Mouse (Mus musculus) thymus, postnatal 0 days (tissue): ENCODE data around the gene Mrps27. TPM values are rescaled to one million over a fixed set of nuclear protein-coding genes. Genes with fewer than 3 reads are reported as not detected.

Experiments
- DNase-seq: peaks from one replicate; pipeline ENCODE4 v3.0.0-alpha.2; 2015; ENCODE audit warnings: low spot score
- polyA plus RNA-seq: library from polyadenylated mRNA; unstranded; fragments of >200 nt; fragmentation: Nextera tagmentation; extraction: Ambion mirVana; gene quantifications from 2 replicates; pipeline ENCODE4 v1.2.1, GENCODE M21; 2015

Gene Mrps27
- polyA plus RNA-seq, 1 experiment from 2014 or later = 38.5 TPM

DNA sequence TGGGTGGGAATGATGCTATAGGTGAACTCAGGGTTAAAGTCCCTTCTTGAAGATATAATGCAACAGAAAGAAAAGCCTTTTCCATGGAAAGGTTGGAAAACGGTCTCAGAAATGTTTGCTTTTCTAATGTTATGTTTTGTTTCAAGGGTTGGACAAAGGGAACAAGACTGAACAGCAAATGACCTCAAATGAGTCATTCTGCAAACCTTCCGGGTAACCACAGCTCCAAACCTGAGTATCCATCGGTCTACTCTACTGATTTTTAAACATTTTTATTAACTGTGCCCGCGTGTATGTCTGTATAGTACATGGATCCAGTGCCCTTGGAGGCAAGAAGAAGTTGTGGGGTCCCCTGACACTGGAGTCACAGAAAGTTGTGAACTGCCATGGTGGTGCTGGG, 94.8 kb downstream of the Mrps27 start:
- DNase-seq = no peak

DNA sequence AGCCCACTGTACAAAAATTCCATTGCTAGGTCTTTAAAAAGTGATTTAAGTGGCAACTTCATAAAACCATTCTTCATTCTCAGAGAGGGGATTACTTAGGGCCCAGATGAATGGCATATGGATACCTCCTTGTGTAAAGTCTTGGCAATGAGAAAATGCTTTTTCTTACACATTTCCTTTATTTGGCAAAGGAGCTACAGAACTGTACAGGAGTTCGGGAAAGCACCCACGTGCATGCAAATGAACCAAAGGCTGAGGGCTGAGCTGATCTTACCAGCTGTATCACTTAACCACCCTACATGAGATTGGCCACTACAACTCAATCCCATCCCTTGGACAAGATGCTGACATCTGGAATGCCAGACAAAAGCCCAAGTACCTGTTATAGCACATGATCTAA, 95.6 kb downstream of the Mrps27 start:
- no peak for DNase-seq

DNA sequence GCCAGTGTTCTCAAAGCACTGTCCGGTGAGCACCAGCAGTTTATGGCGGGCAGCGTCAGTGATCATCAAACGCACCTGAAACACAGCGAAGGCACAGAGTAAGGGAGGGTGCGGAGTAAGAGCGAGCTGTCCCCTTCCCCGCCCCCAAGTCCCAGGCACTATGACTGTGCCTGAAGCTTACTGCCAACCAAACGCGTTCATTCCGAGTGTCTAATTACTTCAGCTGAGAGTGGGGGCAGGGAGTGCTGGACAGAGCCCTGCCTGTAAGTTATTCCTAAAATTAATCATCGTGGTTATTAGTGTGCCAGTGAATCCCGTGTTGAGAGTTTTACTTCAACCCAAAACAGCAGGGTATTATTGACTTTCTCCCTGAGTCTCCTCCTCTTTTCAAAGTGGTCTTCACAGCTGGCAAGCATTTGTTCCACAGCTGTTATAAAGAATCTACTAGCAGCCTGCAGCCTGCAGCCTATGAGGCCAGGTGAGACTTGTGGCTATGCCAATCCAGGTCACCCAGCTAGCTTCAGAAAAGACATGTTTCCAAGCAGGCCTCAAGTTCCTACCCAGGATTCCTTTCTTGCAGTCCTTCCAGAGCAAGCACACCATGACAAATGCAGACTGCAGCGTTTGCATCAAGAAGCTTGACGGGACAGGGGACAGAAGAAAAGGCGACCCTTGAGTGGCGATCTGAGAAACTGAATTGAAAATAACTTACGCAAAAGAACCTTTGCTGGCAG, 97.3 kb downstream of the Mrps27 start:
- DNase-seq = no peak

DNA sequence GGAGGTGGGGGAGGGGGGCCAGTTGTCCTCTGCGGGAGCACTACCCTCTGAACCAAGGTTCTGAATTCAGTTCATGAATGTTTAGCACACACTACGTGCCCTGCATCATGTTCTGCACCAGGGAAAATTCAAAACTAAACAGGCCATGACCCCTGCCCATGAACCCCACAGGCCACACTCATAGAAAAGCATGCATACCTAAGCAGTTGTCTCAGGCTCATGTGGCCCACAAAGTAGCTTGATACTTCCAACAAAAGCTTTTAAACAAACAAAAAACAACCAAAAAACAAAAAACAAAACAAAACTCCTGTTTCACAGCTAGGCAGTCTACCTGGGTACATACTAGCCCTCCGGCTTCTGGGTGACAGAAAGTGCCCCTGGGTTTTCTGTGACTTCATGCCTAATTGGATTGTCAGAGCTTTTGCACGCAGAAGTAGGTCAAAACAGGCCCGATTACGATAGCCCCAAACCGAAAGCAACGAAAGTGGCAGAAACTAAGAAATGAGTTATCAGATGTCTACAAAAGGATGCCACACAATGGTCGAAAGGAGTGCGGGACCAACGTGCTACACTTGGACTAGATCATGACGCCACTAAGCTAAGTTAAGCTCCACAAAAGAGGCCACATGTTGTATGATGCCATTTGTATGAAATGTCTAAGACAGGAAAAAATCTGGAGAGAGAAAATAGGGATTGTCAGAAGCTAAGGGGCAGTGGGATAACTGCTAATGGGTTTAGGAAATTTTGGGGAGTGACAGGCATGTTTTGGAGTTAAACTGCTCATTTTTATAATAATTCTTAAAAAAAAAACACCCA, 98.1 kb downstream of the Mrps27 start:
- no peak for DNase-seq

DNA sequence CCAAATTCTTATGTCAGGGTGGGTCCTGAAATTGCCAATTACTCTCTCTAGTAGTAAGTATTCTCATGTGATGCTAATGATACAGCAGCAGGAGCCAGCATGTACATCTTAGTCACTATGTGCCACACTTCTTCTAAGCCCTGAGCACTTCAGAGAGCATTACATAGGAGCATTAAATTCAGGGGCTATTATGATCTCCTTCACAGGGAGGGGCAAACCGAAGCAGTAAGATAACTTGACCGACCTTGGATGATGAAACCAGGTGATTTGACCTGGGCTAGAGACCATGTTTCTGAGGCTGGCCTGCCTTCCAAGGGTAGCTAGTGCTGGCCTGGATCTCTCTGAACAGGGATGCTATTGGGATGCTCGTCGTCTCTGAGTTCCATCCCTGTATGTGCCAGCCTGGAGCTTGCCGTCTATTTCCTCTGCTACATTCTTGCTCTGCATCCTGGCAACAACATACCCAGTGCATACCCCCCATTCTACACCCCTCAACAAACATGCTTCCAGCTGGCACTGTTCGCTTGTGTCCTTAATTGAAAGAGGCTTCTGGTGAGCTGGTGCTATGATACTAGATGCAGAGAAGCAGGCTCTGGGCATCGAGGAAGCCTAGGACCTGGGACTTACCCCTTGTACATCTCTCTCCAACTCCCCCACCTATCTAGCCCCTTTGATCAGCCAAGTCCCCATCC, 99.0 kb downstream of the Mrps27 start:
- DNase-seq = no peak

DNA sequence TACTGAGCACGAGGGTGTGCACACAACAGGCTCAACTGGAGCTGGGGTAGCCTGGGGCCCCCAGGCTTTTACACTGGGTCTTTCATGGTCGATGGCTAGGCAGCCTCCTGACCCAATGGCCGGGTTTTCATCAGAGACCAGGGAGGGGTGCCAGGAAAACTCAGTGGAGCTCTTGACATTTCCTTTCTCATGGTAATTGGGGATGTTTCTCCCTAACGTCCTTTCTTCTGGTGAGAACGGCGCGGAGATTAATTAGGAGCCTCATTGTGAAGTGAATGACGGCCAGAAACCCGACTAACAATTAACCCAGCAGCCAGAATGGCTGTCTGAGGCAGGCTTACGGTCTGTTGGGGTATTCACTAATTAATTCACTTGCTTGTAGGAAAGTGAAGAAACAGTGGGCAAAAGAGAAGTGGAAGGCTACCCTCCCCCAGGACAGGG, 99.9 kb downstream of the Mrps27 start:
- DNase-seq = no peak

DNA sequence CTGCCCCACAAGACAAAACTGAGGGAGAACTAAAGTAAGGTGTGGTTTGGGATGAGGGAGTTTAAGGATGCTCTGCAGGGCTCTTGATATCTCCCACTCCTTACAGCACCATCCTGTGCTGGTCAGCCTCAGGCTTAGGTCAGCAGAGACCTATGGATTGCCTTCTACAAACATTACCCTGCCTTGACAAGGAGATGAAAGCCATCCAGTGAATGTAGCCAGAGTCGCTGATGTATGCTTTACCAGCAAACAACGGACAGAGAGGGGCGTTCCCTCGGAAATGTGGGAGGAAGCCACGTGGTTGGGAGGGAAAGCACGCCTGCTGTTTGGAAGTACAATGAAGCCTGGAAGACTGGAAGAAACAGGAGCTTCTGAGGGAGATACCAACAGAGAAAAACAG, 100.3 kb downstream of the Mrps27 start:
- DNase-seq = no peak

DNA sequence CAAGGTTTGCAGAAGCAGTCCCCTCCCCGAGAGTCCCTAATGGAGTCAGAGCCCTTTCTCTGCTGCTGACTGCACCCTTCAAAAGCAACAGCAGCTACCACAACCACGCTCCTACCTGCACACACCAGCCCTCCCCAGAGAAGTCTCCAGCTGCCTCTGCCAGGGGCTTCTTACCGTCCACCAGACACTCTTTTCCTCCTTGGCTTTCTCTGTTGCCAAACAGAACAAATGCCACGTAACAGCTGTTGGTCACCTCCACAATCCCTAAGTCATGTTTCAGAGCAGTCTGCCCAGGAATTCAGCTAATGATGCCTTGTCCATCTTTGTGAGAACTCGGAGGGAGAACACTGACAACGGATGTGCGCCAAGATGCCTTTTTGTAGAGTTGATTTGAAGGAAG, 102.4 kb downstream of the Mrps27 start:
- no peak for DNase-seq

DNA sequence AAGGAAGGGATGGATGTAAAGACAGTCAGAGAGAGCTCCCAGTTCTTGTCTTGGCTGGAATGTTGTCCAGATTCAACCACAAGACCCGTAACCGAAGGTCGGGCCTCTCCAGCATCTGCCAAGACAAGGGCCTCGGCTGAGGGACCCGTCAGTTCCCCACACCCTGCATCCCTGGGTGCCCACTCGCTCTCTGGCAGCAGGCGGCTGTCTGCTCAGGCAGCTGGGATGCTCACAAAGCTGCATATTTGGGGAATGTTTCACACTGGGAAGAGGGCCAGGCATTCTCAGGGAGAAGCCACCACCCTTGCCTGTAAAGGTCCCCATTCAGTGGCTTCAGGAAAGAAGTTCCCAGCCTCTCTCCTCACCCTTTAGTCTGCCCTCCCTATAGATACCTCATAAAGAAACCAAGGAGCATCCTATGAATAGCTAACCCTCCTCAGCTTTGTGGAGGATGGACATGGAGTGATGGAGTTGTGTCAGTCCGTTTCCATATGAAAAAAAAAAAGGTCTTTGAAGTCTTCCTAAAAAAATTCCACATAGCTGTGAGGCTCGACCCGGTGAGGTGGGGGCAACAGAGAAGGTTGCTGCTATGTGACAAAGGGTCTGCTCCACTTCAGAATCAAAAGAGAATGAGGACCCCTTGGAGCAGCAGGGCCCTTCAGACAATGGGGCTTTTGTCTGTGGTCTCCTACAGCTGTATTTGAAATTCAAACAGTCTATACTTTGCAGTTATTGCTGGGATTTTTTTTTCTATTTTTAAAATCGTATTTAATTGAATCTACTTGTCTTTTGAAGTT, 103.0 kb downstream of the Mrps27 start:
- DNase-seq = no peak

DNA sequence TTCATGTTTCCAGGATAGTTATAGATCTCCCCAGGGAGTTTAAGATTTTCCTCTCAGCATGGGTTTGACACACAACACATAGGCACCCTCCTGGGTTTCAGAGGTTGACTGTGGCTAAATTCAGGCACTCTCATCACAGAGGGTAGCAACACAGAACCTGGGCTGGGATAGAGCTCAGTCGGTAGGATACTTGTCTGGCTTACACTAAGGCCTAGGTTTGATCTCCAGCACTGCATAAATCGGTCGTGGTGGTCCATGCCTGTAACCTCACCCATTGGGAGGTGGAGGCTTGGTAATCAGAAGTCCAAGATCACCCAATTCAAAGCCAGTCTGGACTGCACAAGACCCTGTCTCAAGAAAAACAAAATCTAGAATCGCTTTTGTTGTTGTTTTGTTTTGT, 103.7 kb downstream of the Mrps27 start:
- DNase-seq = no peak

DNA sequence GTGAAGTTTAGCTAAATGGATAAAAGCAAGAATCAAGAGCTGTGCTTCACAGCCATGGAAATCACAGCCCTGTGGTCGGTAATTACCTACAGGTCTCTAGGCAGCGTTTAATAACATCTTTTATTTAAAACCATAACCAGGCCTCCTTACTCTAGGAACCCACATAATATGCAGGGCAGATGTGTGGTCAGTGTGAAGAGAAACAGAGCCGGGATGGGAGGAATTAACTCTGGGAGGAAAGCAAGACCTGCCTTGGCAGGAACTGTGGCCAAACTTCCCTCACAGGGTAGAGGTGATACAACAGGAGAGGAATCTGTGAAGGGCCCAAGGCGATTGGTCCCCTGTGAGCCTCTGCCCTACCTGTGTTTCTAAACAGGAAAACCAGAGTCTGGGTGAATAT, 105.0 kb downstream of the Mrps27 start:
- DNase-seq = no peak

DNA sequence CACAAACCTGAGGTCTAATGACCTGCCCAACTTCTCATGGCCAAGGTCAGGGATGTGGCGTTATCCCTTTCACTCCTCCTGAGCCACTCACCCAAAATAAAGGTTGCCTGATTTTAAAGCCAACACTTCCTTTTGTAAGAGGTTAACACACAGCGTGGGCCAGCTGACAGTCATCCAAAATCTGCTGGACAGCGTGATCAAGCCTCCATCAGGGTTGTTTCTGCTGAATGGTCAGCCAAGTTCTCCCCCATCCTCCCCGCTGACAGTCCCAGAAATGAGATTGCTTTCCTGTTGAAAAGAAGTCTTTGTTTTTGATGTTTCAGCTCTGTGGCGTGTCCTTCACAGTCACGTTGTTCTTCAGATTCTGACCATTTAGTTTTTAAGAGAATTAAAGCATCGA, 106.2 kb downstream of the Mrps27 start:
- no peak for DNase-seq

DNA sequence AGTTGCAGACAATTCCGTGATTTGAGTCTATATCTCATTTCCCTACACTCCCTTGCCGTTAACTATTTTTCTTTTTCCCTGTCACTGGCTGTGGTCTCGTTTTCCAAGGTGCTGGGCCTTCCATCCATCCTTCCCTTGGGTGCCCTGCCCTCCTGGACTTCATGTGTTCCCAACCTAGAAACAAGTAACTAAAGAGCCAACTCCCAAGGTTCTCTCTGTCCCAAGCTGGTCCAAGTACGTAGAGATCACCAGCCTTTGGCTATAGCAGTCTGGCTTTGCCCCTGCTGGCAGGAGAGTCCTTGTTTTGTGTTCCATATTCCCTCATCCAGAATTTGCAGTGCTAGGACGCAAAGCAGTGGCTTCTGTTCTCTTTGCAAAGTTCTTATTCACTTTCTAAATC, 106.7 kb downstream of the Mrps27 start:
- DNase-seq = no peak

DNA sequence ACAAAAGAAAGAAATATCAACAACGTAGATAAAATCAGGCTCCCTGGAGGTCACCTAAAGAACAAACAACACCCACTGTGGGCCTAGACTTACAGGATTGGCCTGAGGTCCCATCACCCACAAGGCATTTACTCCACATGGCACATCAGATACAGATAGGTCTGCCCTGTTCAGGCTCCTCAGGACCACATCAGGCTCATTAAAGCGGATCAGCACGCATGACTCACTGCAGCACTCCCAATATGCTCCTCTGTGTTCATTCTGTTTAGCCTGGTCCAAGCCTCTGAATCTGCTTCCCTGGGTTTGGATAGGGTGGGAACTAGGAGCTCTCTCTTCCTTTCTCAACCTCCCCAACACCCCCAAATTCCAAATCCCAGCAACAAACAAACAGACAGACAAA, 107.9 kb downstream of the Mrps27 start:
- DNase-seq = no peak

DNA sequence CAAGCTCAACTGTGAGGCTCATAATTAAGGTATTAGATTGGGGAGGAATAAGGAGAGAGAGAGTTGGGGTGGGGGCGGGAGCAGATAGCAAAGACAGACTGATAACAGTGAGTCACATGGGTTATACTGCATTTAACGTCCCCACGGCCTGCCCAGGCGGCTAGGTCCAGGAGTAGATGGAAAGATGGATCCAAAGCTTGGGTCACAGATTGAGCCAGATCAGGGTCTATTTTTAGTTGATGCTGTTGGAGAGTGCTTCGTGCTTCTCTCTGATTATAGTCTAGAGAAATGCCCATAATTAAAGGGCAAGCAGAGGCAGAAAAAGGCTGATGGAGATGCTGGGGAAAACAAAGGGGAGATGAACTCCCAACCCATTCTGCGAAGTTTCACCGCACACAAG, 110.4 kb downstream of the Mrps27 start:
- no peak for DNase-seq

DNA sequence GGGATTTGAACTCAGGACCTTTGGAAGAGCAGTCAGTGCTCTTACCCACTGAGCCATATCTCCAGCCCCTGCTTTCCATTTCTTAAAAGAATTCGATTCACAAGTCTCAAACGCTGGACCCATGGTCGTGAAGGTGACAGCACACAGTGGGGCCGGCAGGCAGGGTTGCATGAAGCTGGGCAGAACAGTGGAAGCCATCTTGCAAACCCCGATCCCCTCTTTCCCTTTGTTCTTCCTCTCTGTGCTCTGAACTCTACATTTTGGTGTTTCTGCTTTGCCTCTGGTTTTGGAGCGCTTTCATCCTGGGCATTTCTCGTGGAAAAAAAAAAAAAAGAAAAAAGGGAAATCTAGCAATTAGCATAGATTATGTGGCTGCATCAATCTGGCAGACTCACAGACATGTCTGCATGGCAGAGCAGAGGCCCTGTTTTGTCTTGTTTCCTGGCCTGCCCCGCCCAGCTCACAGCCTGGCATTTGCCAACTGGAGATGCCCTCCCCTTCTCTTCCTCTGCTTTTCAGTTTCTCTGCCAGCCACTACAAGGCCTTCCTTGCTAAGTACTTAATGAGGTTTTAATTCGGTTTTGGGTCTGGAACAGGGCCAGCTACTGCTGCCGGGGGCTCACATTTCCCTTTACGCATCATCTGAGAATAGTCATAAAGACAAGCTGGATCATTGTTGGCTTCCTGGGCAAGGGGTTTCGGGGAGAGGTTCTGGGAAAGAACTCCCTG, 114.2 kb downstream of the Mrps27 start:
- DNase-seq = no peak

DNA sequence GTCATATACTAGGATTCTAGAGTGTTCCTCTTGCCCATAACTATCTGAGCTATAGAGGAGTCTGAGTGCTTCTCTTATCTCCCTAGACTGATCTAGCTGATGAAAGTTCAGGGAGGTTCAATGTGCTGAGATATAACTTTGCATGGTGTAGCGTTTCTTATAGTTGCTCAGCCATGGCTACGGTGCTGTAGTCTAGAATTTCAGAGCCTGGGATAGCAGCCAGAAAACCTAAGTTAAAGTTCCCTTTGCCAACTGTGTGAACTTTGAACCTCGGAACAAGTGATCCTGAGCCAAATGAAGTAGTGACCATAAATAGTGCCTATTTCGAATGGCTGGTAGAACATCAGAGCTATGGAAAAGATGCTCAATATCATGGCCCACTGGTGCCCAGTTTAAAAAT, 115.0 kb downstream of the Mrps27 start:
- no peak for DNase-seq

DNA sequence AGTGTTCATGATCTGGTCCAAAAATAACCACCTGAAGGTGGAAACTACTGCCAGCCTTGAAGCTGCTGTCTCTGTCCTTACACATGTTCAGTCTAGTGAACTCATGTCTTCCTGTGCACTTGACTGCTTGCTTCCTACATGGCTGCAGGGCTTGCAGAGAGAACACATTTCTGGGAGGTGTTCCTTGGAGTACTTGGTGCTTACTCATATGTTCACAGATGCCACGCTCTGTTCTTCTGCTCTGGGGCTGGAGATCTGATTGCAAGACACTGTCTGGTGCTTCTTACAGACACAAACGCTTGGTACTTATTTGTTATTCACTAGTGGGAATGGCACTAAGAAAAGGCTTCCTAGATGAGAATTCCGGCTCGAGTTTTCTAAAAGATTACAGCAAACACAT, 117.3 kb downstream of the Mrps27 start:
- DNase-seq = no peak

DNA sequence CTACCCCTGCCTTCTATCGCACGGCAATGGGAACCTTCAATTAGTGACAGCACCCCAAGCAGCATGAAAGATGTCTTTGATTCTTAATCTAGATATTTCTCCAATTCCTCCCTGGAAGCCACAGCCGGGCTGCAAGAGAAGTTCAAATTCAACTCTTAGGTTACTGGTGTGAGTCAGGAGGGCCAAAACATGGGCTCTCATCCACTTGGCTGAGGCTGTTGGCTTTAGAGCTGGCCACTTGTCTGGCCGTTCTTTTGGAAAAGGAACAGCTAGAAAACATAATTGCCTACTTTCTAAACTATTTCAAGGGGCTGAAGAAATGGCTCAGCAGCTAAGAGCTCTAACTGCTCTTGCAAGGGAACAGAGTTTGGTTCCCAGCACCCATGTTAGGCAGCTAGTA, 120.0 kb downstream of the Mrps27 start:
- no peak for DNase-seq
